Mouse (Mus musculus) liver, postnatal 0 days (tissue): Measurements from ENCODE around the gene Ptprs. TPM values are rescaled to one million over a fixed set of nuclear protein-coding genes. Genes with fewer than 3 reads are reported as not detected.

Experiments used
- ATAC-seq: fragments of 200-750 bp; cut with Nextera tagmentation; 2 replicates; pipeline ENCODE4 v1.8.0; 2017; ENCODE audit warnings: mild to moderate bottlenecking, moderate library complexity
- DNase-seq: peaks from one replicate; pipeline ENCODE4 v3.0.0-alpha.2; 2016
- H3K27ac ChIP-seq: fragments of 300-500 bp; sonication (generic); 2 replicates; pipeline ENCODE4 v1.5.1; 2014; ENCODE audit warnings: antibody characterized with exemption, moderate library complexity, mild to moderate bottlenecking, low read depth
- H3K27me3 ChIP-seq: fragments of 300-500 bp; sonication (generic); 2 replicates; pipeline ENCODE4 v1.6.1; 2014; ENCODE audit warnings: low read length, control low read depth, mixed read lengths; ENCODE audit not compliant: insufficient read depth
- H3K36me3 ChIP-seq: fragments of 300-500 bp; sonication (generic); replicated peaks from 2 replicates; pipeline ENCODE4 v1.6.1; 2014; ENCODE audit warnings: mild to moderate bottlenecking, control low read depth, low read length, moderate library complexity, mixed read lengths; ENCODE audit not compliant: insufficient read depth
- H3K4me1 ChIP-seq: fragments of 300-500 bp; sonication (generic); 2 replicates; pipeline ENCODE4 v1.6.1; 2014; ENCODE audit warnings: antibody characterized with exemption, mild to moderate bottlenecking, control low read depth; ENCODE audit not compliant: insufficient read depth
- H3K4me2 ChIP-seq: fragments of 300-500 bp; sonication (generic); 2 replicates; pipeline ENCODE4 v1.6.1; 2014; ENCODE audit warnings: low read depth, mild to moderate bottlenecking, low read length, moderate library complexity, mixed read lengths
- H3K4me3 ChIP-seq: fragments of 300-500 bp; sonication (generic); 2 replicates; pipeline ENCODE4 v1.5.1; 2014; ENCODE audit warnings: low read depth, low read length
- H3K9ac ChIP-seq: fragments of 300-500 bp; sonication (generic); replicated peaks from 2 replicates; pipeline ENCODE4 v1.6.1; 2014; ENCODE audit warnings: mild to moderate bottlenecking, moderate library complexity
- H3K9me3 ChIP-seq: fragments of 300-500 bp; sonication (generic); 2 replicates; pipeline ENCODE4 v1.6.1; 2016; ENCODE audit warnings: mild to moderate bottlenecking, control low read depth, low read length, mixed read lengths
- CTCF ChIP-seq: sonication (generic); IDR thresholded peaks from 2 replicates; pipeline ENCODE4 v1.5.1; 2016; ENCODE audit warnings: antibody characterized with exemption, low read depth
- EP300 ChIP-seq: IDR thresholded peaks from 2 replicates; pipeline ENCODE4 v1.6.1; 2016; ENCODE audit warnings: antibody characterized with exemption, low read depth, mild to moderate bottlenecking
- whole genome bisulfite sequencing: fragments of 180-500 bp; shearing (Covaris S2); extraction: QIAGEN DNeasy Blood & Tissue Kit; methylation state at CpG from one replicate; pipeline ENCODE4 v1.1.7; 2014; ENCODE audit not compliant: insufficient replicate concordance; 5-methylcytosine and 5-hydroxymethylcytosine counted together
- polyA plus RNA-seq: library from polyadenylated mRNA; unstranded; fragments of >200 nt; fragmentation: Nextera tagmentation; extraction: Ambion mirVana; gene quantifications from 2 replicates; pipeline ENCODE4 v1.2.1, GENCODE M21; 2015

Ptprs gene
- polyA plus RNA-seq, 1 experiment from 2014 or later: 3.4 TPM

DNA sequence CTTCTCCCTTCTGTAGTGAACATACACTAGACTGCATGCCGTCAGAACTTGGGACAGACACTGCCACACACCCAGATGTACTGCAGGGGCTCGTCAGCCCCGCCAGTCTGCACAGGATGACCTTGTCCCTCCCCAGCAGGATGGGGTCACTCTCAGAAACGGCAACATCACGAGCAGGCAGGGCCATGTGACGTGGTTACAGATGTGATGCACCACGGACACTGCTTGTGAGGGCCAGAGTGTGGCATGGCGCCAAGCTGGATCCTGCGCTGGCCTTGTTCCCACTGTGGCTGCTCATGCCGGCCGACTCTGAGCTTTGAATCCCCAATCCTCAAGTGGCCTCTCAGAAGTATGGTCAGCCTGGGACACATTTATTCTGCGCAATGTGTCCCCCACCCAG, 58.0 kb downstream of the Ptprs start:
- WGBS: 79% methylated on average over 12 of the region's 12 CpGs
- TF ChIP-seq CTCF (no peak), EP300 (no peak)

DNA sequence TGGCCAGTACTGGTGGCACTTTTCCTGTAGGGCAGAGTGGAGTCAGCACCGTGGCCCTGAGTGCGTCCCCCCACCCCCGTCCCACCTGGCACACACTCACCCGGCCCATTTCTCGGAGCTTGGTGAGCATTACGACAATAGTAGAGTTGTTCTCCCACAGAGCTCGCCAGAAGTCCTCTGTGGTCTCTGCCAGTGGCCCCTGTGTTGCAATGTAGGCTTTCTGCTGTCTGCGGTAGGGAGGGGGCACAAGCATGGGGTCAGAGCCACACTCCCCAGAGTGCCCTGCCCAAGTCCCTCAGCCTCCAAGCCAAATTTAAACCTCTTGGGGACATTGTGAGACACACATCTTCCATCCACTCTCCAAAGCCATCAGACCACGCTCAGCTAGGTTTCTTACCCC, 61.5 kb downstream of the Ptprs start:
- ATAC-seq (no peak), DNase-seq (no peak)
- Histone ChIP-seq H3K36me3 (peaks cover 4% of the 10 kb centered on the region; the same call in 1 of the 2 replicates), H3K4me3 (no peak overlapping the region), H3K9ac (no peak overlapping the region), H3K27me3 (no peaks in the 10 kb centered on the region), H3K4me2 (no peak overlapping the region), H3K27ac (no peak overlapping the region), H3K4me1 (no peaks in the 10 kb centered on the region; the same call in 1 of the 2 replicates), H3K9me3 (no peaks in the 10 kb centered on the region)
- WGBS: 68% methylated on average over 9 of the region's 9 CpGs
- TF ChIP-seq CTCF (no peak), EP300 (no peak)

More for the DNA sequence above, 58.0 kb downstream of the Ptprs start:
- ATAC-seq (no peak), DNase-seq (no peak)
- no peak overlapping the region for H3K27ac ChIP-seq
- no peaks in the 10 kb centered on the region for H3K4me1 ChIP-seq
- H3K9me3 ChIP-seq: no peaks in the 10 kb centered on the region
- no peak overlapping the region for H3K4me3 ChIP-seq
- H3K27me3 ChIP-seq: no peaks in the 10 kb centered on the region
- peaks cover 7% of the 10 kb centered on the region for H3K36me3 ChIP-seq
- H3K9ac ChIP-seq: no peak overlapping the region
- no peak overlapping the region for H3K4me2 ChIP-seq

DNA sequence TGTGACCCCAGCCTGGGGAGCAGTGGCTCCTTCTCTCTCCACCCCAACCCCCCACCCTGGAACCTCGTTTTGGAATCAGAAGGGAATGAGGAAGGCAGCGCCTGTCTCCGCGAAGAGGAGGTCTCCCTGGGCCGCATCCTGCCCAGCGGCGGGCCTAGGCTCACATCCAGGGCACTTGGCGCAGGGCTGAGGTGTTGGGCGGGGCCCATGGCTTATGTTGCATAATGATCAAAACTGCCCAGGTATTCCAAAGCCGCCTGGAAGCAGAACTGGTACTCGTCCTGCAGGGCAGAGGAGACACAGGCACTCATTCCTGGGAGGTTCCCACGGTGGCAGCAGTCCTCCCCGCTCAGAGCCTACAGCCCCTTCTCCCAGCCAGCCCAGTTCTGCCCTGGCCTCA, 63.2 kb downstream of the Ptprs start:
- Histone ChIP-seq H3K36me3 (no peaks in the 10 kb centered on the region; the same call in 1 of the 2 replicates), H3K4me2 (no peak overlapping the region), H3K27ac (no peak overlapping the region), H3K4me1 (no peaks in the 10 kb centered on the region; the same call in 1 of the 2 replicates), H3K9me3 (no peaks in the 10 kb centered on the region), H3K4me3 (no peak overlapping the region), H3K9ac (no peak overlapping the region), H3K27me3 (no peaks in the 10 kb centered on the region)
- no peak for TF ChIP-seq CTCF
- TF ChIP-seq EP300: no peak
- ATAC-seq (no peak), DNase-seq (no peak)
- 77% methylated on average over 13 of the region's 13 CpGs for WGBS

DNA sequence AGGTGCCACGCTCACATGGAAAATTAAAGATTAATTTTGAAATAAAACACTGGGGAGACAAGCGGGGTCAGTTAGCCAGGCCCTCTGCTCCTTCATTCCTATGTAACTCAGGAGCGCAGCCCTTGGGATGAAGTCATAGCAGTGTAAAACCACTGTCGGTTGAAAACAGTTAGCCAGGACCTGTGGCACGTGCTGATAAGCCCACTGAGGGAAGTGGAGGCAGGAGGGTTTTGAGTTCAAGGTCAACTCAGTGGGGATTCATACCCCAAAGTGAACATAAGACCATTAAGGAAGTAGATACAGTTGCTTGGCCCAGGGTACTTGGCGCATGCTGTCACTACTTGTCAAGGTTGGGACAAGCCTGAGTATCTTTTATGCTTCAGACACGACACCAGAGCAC, 64.8 kb downstream of the Ptprs start:
- WGBS: 74% methylated on average over 7 of the region's 7 CpGs
- Histone ChIP-seq H3K36me3 (no peaks in the 10 kb centered on the region), H3K27ac (no peak overlapping the region), H3K4me2 (no peak overlapping the region), H3K9ac (no peak overlapping the region), H3K4me3 (no peak overlapping the region), H3K9me3 (no peaks in the 10 kb centered on the region), H3K4me1 (peaks cover 14% of the 10 kb centered on the region), H3K27me3 (no peaks in the 10 kb centered on the region)
- no peak for TF ChIP-seq CTCF
- TF ChIP-seq EP300: no peak
- DNase-seq: no peak
- ATAC-seq: no peak

DNA sequence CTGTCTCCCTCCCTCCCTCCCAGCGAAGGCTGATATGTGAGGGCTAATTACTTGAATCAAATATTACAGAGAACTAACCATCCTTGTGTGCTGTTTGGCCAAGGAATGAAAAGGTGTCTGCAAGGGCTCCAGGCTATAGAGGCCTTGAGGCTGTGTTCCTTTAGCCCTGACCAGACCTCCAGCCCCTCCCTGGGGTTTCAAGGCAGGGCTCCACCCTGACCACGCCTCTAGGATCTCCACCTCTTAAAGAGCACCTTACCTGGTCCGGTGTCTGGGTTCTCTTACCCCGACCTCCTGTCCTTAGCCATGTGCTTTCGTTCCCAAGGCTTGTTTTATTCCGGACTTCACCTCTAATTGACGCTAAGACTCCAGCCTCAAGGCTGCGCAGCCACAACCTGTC, 66.5 kb downstream of the Ptprs start:
- no peak for TF ChIP-seq CTCF
- TF ChIP-seq EP300: no peak
- Histone ChIP-seq H3K27me3 (no peaks in the 10 kb centered on the region), H3K4me2 (no peak overlapping the region), H3K36me3 (no peaks in the 10 kb centered on the region), H3K4me1 (peaks cover 22% of the 10 kb centered on the region), H3K4me3 (no peak overlapping the region), H3K9me3 (no peaks in the 10 kb centered on the region), H3K9ac (no peak overlapping the region), H3K27ac (no peak overlapping the region)
- DNase-seq (no peak), ATAC-seq (no peak)
- WGBS: 56% methylated on average over 8 of the region's 8 CpGs

DNA sequence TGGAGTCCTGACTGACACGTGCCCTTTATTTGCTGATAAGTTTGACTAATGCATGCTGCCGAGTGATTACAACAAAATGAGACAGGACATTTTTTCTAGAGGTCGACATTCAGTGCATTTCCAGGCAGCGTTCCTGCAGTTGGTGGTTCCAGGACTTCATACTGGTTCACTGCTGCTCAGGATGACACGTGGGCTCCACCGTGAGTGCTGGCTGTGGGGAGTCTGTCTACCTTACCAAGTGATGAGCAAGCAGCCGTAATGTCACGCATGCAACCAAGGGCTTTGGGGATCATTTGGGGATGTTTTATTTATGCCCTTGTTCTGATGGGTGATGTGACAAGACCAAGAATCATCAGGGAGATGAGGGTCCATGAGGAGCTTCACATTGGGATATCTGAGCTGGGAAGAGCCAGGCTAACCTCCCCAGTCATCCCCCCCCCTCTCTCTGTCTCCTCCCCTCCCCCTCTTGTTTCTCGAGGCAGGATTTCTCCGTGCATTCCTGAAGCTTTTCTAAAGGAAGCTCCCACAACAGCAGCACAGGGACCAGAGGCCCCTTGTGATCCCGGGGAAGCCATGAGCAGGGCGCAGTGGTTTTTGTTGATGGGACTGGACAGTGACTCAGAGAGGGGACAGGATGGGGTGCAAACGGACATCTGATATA, 67.2 kb downstream of the Ptprs start:
- Histone ChIP-seq H3K9ac (no peak overlapping the region), H3K9me3 (no peaks in the 10 kb centered on the region), H3K4me3 (no peak overlapping the region), H3K27me3 (no peaks in the 10 kb centered on the region), H3K27ac (no peak overlapping the region), H3K4me2 (no peak overlapping the region), H3K4me1 (peaks cover 22% of the 10 kb centered on the region), H3K36me3 (no peaks in the 10 kb centered on the region)
- ATAC-seq (no peak), DNase-seq (no peak)
- TF ChIP-seq CTCF: no peak
- no peak for TF ChIP-seq EP300
- 46% methylated on average over 13 of the region's 13 CpGs for WGBS
